Mouse (Mus musculus) CH12.LX (cell line): Measurements from ENCODE around the gene Ebf1. TPM values are rescaled to one million over a fixed set of nuclear protein-coding genes. Genes with fewer than 3 reads are reported as not detected.

ENCODE experiments used
- DNase-seq: peaks from one replicate; pipeline ENCODE4 v3.0.0-alpha.2; 2013; ENCODE audit errors: extremely low read depth
- H3K27ac ChIP-seq: 2 replicates; pipeline ENCODE4 v1.5.1; 2012; ENCODE audit warnings: low read depth, mild to moderate bottlenecking, control low read depth, moderate library complexity; ENCODE audit not compliant: insufficient read depth
- H3K27me3 ChIP-seq: replicated peaks from 2 replicates; pipeline ENCODE3; 2012; ENCODE audit warnings: inconsistent platforms
- H3K36me3 ChIP-seq, 2 experiments: replicated peaks in 1 of 2; 2 replicates each; pipeline versions ENCODE3 to v1.6.1; 2012; ENCODE audit warnings: inconsistent platforms in 1 of 2, low read length in 1 of 2, mild to moderate bottlenecking in 1 of 2, mixed read lengths in 1 of 2, moderate library complexity in 1 of 2; ENCODE audit not compliant: control insufficient read depth in 1 of 2, insufficient read depth in 1 of 2
- H3K4me1 ChIP-seq, 2 experiments: 2 replicates each; pipeline ENCODE4 v1.6.1; 2012; ENCODE audit warnings: inconsistent platforms in 1 of 2, moderate library complexity in 1 of 2; ENCODE audit not compliant: insufficient read depth in 2 of 2, control insufficient read depth in 1 of 2
- H3K4me2 ChIP-seq: 2 replicates; pipeline ENCODE4 v1.6.1; 2012; ENCODE audit warnings: low read depth, mild to moderate bottlenecking, control low read depth; ENCODE audit not compliant: poor library complexity, insufficient read depth, severe bottlenecking
- H3K4me3 ChIP-seq, 3 experiments: fragments of 150-350 bp in 1 of 3; sonication (generic) in 1 of 3; replicated peaks in 1 of 3; 2 replicates each; pipeline versions ENCODE3 to v1.5.1; 2011 to 2012; ENCODE audit warnings: low read depth in 2 of 3, low read length in 2 of 3, mild to moderate bottlenecking in 2 of 3, moderate library complexity in 2 of 3, control low read depth in 1 of 3, improper control_type of control experiment in 1 of 3, inconsistent platforms in 1 of 3, mixed read lengths in 1 of 3; ENCODE audit not compliant: poor library complexity in 1 of 3
- H3K79me2 ChIP-seq: replicated peaks from 2 replicates; pipeline ENCODE4 v1.6.1; 2012; ENCODE audit warnings: mild to moderate bottlenecking, moderate library complexity; ENCODE audit not compliant: control insufficient read depth, poor library complexity, insufficient read depth, severe bottlenecking; ENCODE audit errors: extremely low read depth
- H3K9ac ChIP-seq: 2 replicates; pipeline ENCODE4 v1.6.1; 2012; ENCODE audit warnings: low read depth, mild to moderate bottlenecking, control low read depth, moderate library complexity; ENCODE audit not compliant: insufficient read depth
- H3K9me3 ChIP-seq: replicated peaks from 2 replicates; pipeline ENCODE3; 2012; ENCODE audit warnings: low read length, inconsistent platforms, mixed read lengths
- CHD2 ChIP-seq: IDR thresholded peaks from 2 replicates; pipeline ENCODE4 v1.6.1; 2011; ENCODE audit warnings: low read length, improper control_type of control experiment
- EP300 ChIP-seq: IDR thresholded peaks from 2 replicates; pipeline ENCODE4 v1.6.1; 2011; ENCODE audit warnings: low read length, improper control_type of control experiment
- ETS1 ChIP-seq: conservative IDR thresholded peaks from 2 replicates; pipeline ENCODE4 v1.6.1; 2012; ENCODE audit warnings: low read depth, mild to moderate bottlenecking, inconsistent platforms, low read length, improper control_type of control experiment, moderate library complexity
- GABPA ChIP-seq: IDR thresholded peaks from 2 replicates; pipeline ENCODE4 v1.6.1; 2012; ENCODE audit warnings: low read depth, low read length, improper control_type of control experiment, inconsistent platforms; ENCODE audit not compliant: insufficient replicate concordance
- HCFC1 ChIP-seq: IDR thresholded peaks from 2 replicates; pipeline ENCODE4 v1.6.1; 2012; ENCODE audit warnings: low read depth, mild to moderate bottlenecking, inconsistent platforms, low read length, improper control_type of control experiment
- IRF4 ChIP-seq: IDR thresholded peaks from 2 replicates; pipeline ENCODE4 v1.6.1; 2014; ENCODE audit warnings: low read depth, mild to moderate bottlenecking, inconsistent platforms, low read length, improper control_type of control experiment
- JUND ChIP-seq: conservative IDR thresholded peaks from 2 replicates; pipeline ENCODE4 v1.6.1; 2011; ENCODE audit warnings: low read depth, low read length, improper control_type of control experiment
- MAFK ChIP-seq: IDR thresholded peaks from 2 replicates; pipeline ENCODE4 v1.6.1; 2011; ENCODE audit warnings: low read length, improper control_type of control experiment; ENCODE audit not compliant: insufficient replicate concordance
- MAX ChIP-seq: IDR thresholded peaks from 2 replicates; pipeline ENCODE4 v1.6.1; 2011; ENCODE audit warnings: low read length, improper control_type of control experiment
- MAZ ChIP-seq: IDR thresholded peaks from 2 replicates; pipeline ENCODE4 v1.6.1; 2012; ENCODE audit warnings: low read depth, mild to moderate bottlenecking, inconsistent platforms, low read length, improper control_type of control experiment, moderate library complexity
- MEF2A ChIP-seq: IDR thresholded peaks from 2 replicates; pipeline ENCODE4 v1.6.1; 2014; ENCODE audit warnings: low read depth, mild to moderate bottlenecking, inconsistent platforms, low read length, improper control_type of control experiment, borderline replicate concordance
- MXI1 ChIP-seq: IDR thresholded peaks from 2 replicates; pipeline ENCODE4 v1.6.1; 2011; ENCODE audit warnings: mild to moderate bottlenecking, low read depth, low read length, improper control_type of control experiment
- MYC ChIP-seq: IDR thresholded peaks from 2 replicates; pipeline ENCODE4 v1.6.1; 2011; ENCODE audit warnings: low read depth, mild to moderate bottlenecking, improper control_type of control experiment, low read length
- NELFE ChIP-seq: IDR thresholded peaks from 2 replicates; pipeline ENCODE4 v1.6.1; 2011; ENCODE audit warnings: low read depth, low read length, improper control_type of control experiment
- POLR2A ChIP-seq: IDR thresholded peaks from 2 replicates; pipeline ENCODE4 v1.6.1; 2011; ENCODE audit warnings: low read depth, mild to moderate bottlenecking, improper control_type of control experiment, low read length
- POLR2AphosphoS2 ChIP-seq: IDR thresholded peaks from 2 replicates; pipeline ENCODE4 v1.6.1; 2011; ENCODE audit warnings: low read depth, low read length, improper control_type of control experiment
- RAD21 ChIP-seq: IDR thresholded peaks from 2 replicates; pipeline ENCODE4 v1.6.1; 2011; ENCODE audit warnings: low read depth, mild to moderate bottlenecking, low read length, improper control_type of control experiment, moderate library complexity
- RCOR1 ChIP-seq: conservative IDR thresholded peaks from 2 replicates; pipeline ENCODE4 v1.6.1; 2012; ENCODE audit warnings: low read depth, mild to moderate bottlenecking, inconsistent platforms, low read length, improper control_type of control experiment
- SMC3 ChIP-seq: IDR thresholded peaks from 2 replicates; pipeline ENCODE4 v1.6.1; 2011; ENCODE audit warnings: low read depth, low read length, improper control_type of control experiment
- TBP ChIP-seq: conservative IDR thresholded peaks from 2 replicates; pipeline ENCODE4 v1.6.1; 2011; ENCODE audit warnings: low read depth, low read length, improper control_type of control experiment
- UBTF ChIP-seq: IDR thresholded peaks from 2 replicates; pipeline ENCODE4 v1.6.1; 2012; ENCODE audit warnings: low read depth, mild to moderate bottlenecking, inconsistent platforms, low read length, improper control_type of control experiment, moderate library complexity
- USF1 ChIP-seq: IDR thresholded peaks from 2 replicates; pipeline ENCODE4 v1.6.1; 2014; ENCODE audit warnings: low read depth, mild to moderate bottlenecking, inconsistent platforms, low read length, improper control_type of control experiment
- USF2 ChIP-seq: conservative IDR thresholded peaks from 2 replicates; pipeline ENCODE4 v1.6.1; 2011; ENCODE audit warnings: low read depth, low read length, improper control_type of control experiment
- ZC3H11A ChIP-seq: IDR thresholded peaks from 2 replicates; pipeline ENCODE4 v1.6.1; 2012; ENCODE audit warnings: low read depth, mild to moderate bottlenecking, inconsistent platforms, low read length, improper control_type of control experiment
- ZNF384 ChIP-seq: IDR thresholded peaks from 2 replicates; pipeline ENCODE4 v1.6.1; 2012; ENCODE audit warnings: low read depth, low read length, improper control_type of control experiment, inconsistent platforms
- dilution Hi-C: fragments of 300-500 bp; cut with MboI; formaldehyde crosslinking; loops from 2 replicates; pipeline ENCODE4 v1.14.3; 2020; ENCODE audit warnings: low sequenced_read_pairs; ENCODE audit not compliant: extremely low pct_unique_long_range_greater_than_20kb, extremely low pct_ligation_motif_present
- in situ Hi-C: fragments of 300-500 bp; cut with MboI; formaldehyde crosslinking; loops from 3 replicates; pipeline ENCODE4 v1.14.3; 2019; ENCODE audit warnings: low sequenced_read_pairs, low pct_ligation_motif_present, low pct_unique_long_range_greater_than_20kb, mixed read lengths
- polyA plus RNA-seq: library from polyadenylated mRNA; unstranded; fragments of >175 nt; gene quantifications from 2 replicates; pipeline ENCODE4 v1.2.1, GENCODE M21; 2012; ENCODE audit warnings: low read depth; ENCODE audit not compliant: insufficient read length
- total RNA-seq, 2 experiments: library from RNA; depleted of rRNA; stranded (reverse); fragments of 300-350 nt in 1 of 2; fragments of >200 nt in 1 of 2; gene quantifications; 2 replicates each; pipeline ENCODE4 v1.2.3; 2012 to 2014

Ebf1 gene
- total and polyA plus RNA-seq, 3 experiments: 37.8 to 60.7 (median 42.8) TPM

DNA sequence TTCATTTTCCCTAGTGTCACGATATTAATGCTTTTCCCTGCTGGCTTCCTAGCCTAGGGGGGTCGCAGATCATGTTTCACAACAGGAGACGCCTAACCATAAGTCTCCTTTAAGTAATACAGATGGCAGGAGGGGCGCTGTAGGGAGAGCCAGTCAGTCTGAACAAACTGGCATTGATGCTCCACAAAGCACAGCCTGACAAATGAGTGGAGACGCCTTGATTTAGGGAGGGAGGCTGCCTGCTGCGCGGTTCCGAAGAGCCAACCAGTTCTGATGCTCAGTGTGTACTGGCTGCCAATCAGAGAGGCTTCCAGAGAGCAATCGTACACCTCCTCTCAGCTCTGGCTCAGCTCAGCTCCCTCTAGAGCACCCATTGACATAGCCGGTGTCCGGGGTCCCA, 189.5 kb downstream of the Ebf1 start:
- no peak for TF ChIP-seq GABPA
- TF ChIP-seq USF2: no peak
- no peak for TF ChIP-seq MAX
- no peak for TF ChIP-seq NELFE
- TF ChIP-seq POLR2A: no peak
- no peak for TF ChIP-seq ZNF384
- TF ChIP-seq IRF4: no peak
- TF ChIP-seq UBTF: no peak
- H3K4me1 ChIP-seq: peaks cover 0 to 6% of the 10 kb centered on the region in 2 experiments; a peak in 1 of 4 replicates
- H3K4me2 ChIP-seq: no peak overlapping the region
- dilution Hi-C loops: no loop called here
- peaks cover 5 to 70% of the 10 kb centered on the region in 2 experiments for H3K36me3 ChIP-seq
- DNase-seq: no peak
- in situ Hi-C loops: no loop called here
- H3K4me3 ChIP-seq: no peak overlapping the region
- no peaks in the 10 kb centered on the region for H3K27me3 ChIP-seq
- H3K27ac ChIP-seq: no peak overlapping the region
- H3K9me3 ChIP-seq: no peaks in the 10 kb centered on the region
- H3K79me2 ChIP-seq: no peaks in the 10 kb centered on the region; the same call in 1 of the 2 replicates
- H3K9ac ChIP-seq: no peak overlapping the region

- Histone ChIP-seq H3K9ac (no peak overlapping the region), H3K4me3 (no peak overlapping the region), H3K27me3 (no peaks in the 10 kb centered on the region), H3K4me1 (peaks cover 0 to 6% of the 10 kb centered on the region in 2 experiments; a peak in 1 of 4 replicates), H3K27ac (no peak overlapping the region), H3K36me3 (peaks cover 9 to 68% of the 10 kb centered on the region in 2 experiments), H3K79me2 (peaks cover 4% of the 10 kb centered on the region; the same call in 1 of the 2 replicates), H3K4me2 (no peak overlapping the region), H3K9me3 (no peaks in the 10 kb centered on the region)
- DNase-seq: no peak
- dilution Hi-C loops: no loop called here
- TF ChIP-seq MXI1 (no peak), HCFC1 (no peak), ETS1 (no peak), MAZ (no peak), IRF4 (no peak), RCOR1 (no peak), ZNF384 (no peak), EP300 (no peak), MYC (no peak), MEF2A (no peak), CHD2 (no peak), JUND (no peak), MAFK (no peak), ZC3H11A (no peak), POLR2AphosphoS2 (no peak), RAD21 (no peak), TBP (no peak), USF1 (no peak), SMC3 (no peak)
- in situ Hi-C loops: no loop called here
Observed at GRCm38 (mm10) chr11:44808855-44809546, 191.9 kb downstream of the Ebf1 start.
